Mouse (Mus musculus) hindbrain, embryonic 12.5 days (tissue): ENCODE data around the gene Olfr790. TPM values are rescaled to one million over a fixed set of nuclear protein-coding genes. Genes with fewer than 3 reads are reported as not detected.

Experiments used
- ATAC-seq: fragments of 200-750 bp; cut with Nextera tagmentation; 2 replicates; pipeline ENCODE4 v1.8.0; 2017; ENCODE audit warnings: moderate TSS enrichment; ENCODE audit not compliant: low FRiP score
- H3K27ac ChIP-seq: fragments of 300-500 bp; sonication (generic); 2 replicates; pipeline ENCODE4 v1.5.1; 2016; ENCODE audit warnings: mild to moderate bottlenecking
- H3K27me3 ChIP-seq: fragments of 300-500 bp; sonication (generic); 2 replicates; pipeline ENCODE4 v1.6.1; 2016; ENCODE audit warnings: mild to moderate bottlenecking
- H3K36me3 ChIP-seq: fragments of 300-500 bp; sonication (generic); 2 replicates; pipeline ENCODE4 v1.6.1; 2016; ENCODE audit warnings: mild to moderate bottlenecking
- H3K4me1 ChIP-seq: fragments of 300-500 bp; sonication (generic); 2 replicates; pipeline ENCODE4 v1.6.1; 2016
- H3K4me2 ChIP-seq: fragments of 300-500 bp; sonication (generic); replicated peaks from 2 replicates; pipeline ENCODE4 v1.6.1; 2016; ENCODE audit warnings: mild to moderate bottlenecking
- H3K4me3 ChIP-seq: fragments of 300-500 bp; sonication (generic); 2 replicates; pipeline ENCODE4 v1.5.1; 2016; ENCODE audit warnings: mild to moderate bottlenecking
- H3K9ac ChIP-seq: fragments of 300-500 bp; sonication (generic); 2 replicates; pipeline ENCODE4 v1.6.1; 2016; ENCODE audit warnings: mild to moderate bottlenecking, moderate library complexity
- H3K9me3 ChIP-seq: fragments of 300-500 bp; sonication (generic); replicated peaks from 2 replicates; pipeline ENCODE4 v1.6.1; 2016; ENCODE audit warnings: mild to moderate bottlenecking
- WGBS: fragments of 180-500 bp; shearing (Covaris S2); methylation state at CpG from one replicate; pipeline ENCODE4 v1.1.7; 2016; 5-methylcytosine and 5-hydroxymethylcytosine counted together
- polyA plus RNA-seq: library from polyadenylated mRNA; unstranded; fragments of >200 nt; fragmentation: Nextera tagmentation; extraction: Ambion mirVana; gene quantifications from 2 replicates; pipeline ENCODE4 v1.2.1, GENCODE M21; 2016

The Olfr790 gene
- not detected in 2 replicates for polyA plus RNA-seq

DNA sequence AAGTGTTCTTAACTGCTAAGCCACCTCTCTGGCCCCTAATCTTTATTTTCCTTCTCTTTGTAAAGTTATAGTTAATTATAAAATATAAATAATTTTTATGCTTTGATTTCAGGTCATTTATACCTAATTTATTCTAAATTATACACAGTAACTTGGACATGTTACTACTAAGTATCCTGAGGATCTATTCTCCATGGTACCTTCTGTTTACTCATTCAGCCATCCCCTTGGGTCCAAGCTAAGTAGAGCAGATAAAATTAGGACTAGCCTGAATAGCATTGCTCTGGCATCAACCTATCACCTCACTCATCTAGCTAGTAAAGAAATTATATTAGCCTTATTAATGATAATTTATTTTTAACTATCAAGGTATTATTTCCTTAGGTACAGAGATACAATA lies at the start of gene Olfr790:
Gene Olfr790 (plus strand): TSS at position 301 of the 400 bp plus-strand sequence.
- H3K4me3 ChIP-seq = no peak within 1 kb of the TSS
- H3K4me1 ChIP-seq = no peaks in the 10 kb centered on the region
- no peak within 1 kb of the TSS for H3K9ac ChIP-seq
- H3K9me3 ChIP-seq = no peaks in the 10 kb centered on the region
- H3K36me3 ChIP-seq = no peaks in the 10 kb centered on the region
- no peak within 1 kb of the TSS for H3K27ac ChIP-seq
- no peak within 1 kb of the TSS for H3K4me2 ChIP-seq
- no peak for ATAC-seq
- no peaks in the 10 kb centered on the region for H3K27me3 ChIP-seq

DNA sequence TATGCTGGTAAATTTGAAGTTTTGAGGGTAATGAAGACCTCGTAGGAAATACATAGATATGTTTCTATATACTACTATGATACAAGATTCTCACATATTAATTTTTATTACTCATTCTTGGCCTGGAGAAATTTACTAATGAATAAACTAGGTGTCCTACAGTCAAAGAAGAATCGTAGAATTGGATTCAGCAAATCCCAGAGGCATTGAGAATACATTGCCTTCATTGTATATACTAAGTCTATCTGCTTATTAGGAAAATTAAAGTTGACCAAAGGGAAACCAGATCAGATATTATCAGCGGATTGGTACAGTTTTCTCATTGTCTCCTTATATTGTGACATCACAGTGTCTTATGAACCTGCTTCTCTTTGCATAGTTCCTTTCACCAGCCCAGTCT lies 36.7 kb upstream of the Olfr790 start, which contains the start of gene Olfr787:
Gene Olfr787 (plus strand): TSS at position 301 of the 400 bp plus-strand sequence.
- Histone ChIP-seq H3K9me3 (no peaks in the 10 kb centered on the region), H3K4me1 (no peaks in the 10 kb centered on the region), H3K27me3 (no peaks in the 10 kb centered on the region), H3K27ac (no peak within 1 kb of the TSS), H3K4me3 (no peak within 1 kb of the TSS), H3K9ac (no peak within 1 kb of the TSS), H3K36me3 (no peaks in the 10 kb centered on the region), H3K4me2 (no peak within 1 kb of the TSS)
- no peak for ATAC-seq
- 87% methylated on average over 3 of the region's 3 CpGs for WGBS

DNA sequence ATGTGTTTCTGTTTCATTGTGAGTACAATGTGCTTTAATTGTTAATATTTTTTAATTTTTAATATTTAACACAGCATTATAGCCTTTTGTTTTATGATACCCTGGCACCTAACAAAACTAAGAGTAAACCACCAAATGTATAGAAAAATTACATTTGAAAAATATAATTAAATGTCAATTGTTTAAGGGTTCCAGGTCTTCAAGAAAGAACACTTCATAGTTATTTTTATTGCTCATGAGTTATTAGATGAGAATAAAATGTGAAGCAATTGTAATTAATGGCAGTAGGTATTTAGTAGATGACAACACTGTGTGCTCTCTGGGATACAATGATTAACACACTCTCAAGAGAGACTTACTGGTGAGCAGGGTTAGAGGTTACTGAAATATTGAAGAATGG lies 27.6 kb upstream of the Olfr790 start, which contains the start of gene Olfr788:
Gene Olfr788 (plus strand): TSS at position 301 of the 400 bp plus-strand sequence.
- ATAC-seq = no peak
- no peak within 1 kb of the TSS for H3K9ac ChIP-seq
- H3K4me2 ChIP-seq = no peak within 1 kb of the TSS
- H3K36me3 ChIP-seq = no peaks in the 10 kb centered on the region
- H3K9me3 ChIP-seq = no peaks in the 10 kb centered on the region
- H3K27me3 ChIP-seq = no peaks in the 10 kb centered on the region
- no peak within 1 kb of the TSS for H3K4me3 ChIP-seq
- H3K4me1 ChIP-seq = no peaks in the 10 kb centered on the region
- no peak within 1 kb of the TSS for H3K27ac ChIP-seq

DNA sequence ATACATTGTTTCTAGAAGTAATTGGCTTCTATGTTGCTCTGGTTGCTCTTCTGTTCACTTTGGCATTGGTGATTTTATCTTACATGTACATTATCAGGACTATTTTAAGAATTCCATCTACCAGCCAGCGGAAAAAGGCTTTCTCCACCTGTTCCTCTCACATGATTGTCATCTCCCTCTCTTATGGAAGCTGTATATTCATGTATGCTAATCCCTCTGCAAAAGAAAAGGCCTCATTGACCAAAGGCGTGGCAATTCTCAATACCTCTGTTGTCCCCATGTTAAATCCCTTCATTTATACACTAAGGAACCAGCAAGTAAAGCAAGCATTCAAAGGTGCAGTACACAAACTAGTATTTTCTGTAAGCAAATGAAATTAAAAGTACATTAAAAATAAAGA lies 25.0 kb upstream of the Olfr790 start:
- Histone ChIP-seq H3K9ac (no peak overlapping the region), H3K27me3 (no peaks in the 10 kb centered on the region), H3K4me1 (no peaks in the 10 kb centered on the region), H3K36me3 (no peaks in the 10 kb centered on the region), H3K27ac (no peak overlapping the region), H3K9me3 (no peaks in the 10 kb centered on the region), H3K4me3 (no peak overlapping the region), H3K4me2 (no peak overlapping the region)
- no peak for ATAC-seq
- 82% methylated on average over 2 of the region's 2 CpGs for WGBS

DNA sequence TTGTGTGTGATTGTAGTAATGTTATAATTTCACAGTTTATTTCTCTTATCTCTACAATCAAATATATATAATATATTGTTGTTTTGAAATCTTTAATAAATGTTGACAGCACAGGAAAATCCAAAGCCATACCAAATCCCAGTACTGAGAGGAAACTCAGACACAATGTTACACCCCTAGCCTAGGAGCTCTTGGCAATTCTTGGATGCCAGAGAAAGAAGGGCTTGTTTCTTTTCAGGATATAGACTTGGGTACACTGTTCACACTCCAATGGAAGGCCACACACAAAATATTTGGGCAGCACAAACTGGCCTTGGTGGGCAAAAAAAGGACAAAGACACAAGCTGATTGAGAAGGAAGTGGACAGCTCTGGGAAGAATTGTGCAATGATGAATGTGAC lies 24.6 kb upstream of the Olfr790 start:
- Histone ChIP-seq H3K9ac (no peak overlapping the region), H3K36me3 (no peaks in the 10 kb centered on the region), H3K27ac (no peak overlapping the region), H3K4me1 (no peaks in the 10 kb centered on the region), H3K4me2 (no peak overlapping the region), H3K9me3 (no peaks in the 10 kb centered on the region), H3K27me3 (no peaks in the 10 kb centered on the region), H3K4me3 (no peak overlapping the region)
- no peak for ATAC-seq

DNA sequence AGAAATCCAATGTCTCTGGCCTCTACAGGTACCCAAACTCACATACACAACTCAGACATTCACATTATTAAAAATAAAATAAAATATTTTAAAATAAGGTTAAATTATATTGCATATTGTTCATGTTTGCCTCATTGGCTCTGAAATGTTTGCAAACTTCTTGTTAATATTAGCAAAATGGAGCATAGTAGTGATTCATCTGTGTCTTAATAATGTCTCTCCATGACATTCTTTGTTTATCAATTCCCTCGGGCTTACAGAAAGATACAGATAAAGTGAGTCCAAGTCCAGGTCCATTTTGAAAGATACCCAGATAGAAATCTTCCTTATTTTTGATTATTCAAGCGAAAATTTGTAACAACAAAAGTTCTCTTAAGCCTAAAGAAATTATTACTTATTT lies 13.8 kb upstream of the Olfr790 start, which contains the start of gene Olfr789:
Gene Olfr789 (plus strand): TSS at position 301 of the 400 bp plus-strand sequence.
- Histone ChIP-seq H3K4me3 (no peak within 1 kb of the TSS), H3K36me3 (no peaks in the 10 kb centered on the region), H3K4me2 (no peak within 1 kb of the TSS), H3K4me1 (no peaks in the 10 kb centered on the region), H3K9ac (no peak within 1 kb of the TSS), H3K27me3 (no peaks in the 10 kb centered on the region), H3K9me3 (no peaks in the 10 kb centered on the region), H3K27ac (no peak within 1 kb of the TSS)
- no peak for ATAC-seq
- WGBS = 67% methylated on average over 2 of the region's 2 CpGs

DNA sequence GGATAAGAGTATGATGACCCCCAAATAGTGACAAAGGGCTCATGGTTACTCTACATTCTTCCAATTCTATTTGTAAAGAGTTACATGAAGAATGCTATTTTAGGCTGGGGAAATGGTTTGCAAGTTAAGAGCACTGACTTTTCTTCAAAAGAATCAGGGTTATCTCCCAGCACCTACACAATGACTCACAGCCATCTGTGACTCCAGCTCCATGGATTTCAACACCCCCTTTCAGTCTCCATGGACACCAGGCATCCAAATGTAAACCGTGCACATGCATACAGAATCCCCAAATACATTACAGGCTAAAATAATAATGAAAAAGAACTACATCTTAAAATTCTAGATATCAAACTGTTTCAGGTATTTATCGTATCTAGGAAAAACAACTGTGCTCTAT lies 8.2 kb upstream of the Olfr790 start:
- H3K27me3 ChIP-seq = no peaks in the 10 kb centered on the region
- no peaks in the 10 kb centered on the region for H3K36me3 ChIP-seq
- no peaks in the 10 kb centered on the region for H3K9me3 ChIP-seq
- H3K27ac ChIP-seq = no peak overlapping the region
- H3K9ac ChIP-seq = no peak overlapping the region
- H3K4me1 ChIP-seq = no peaks in the 10 kb centered on the region
- 84% methylated on average over 2 of the region's 2 CpGs for WGBS
- no peak overlapping the region for H3K4me2 ChIP-seq
- no peak for ATAC-seq
- H3K4me3 ChIP-seq = no peak overlapping the region

DNA sequence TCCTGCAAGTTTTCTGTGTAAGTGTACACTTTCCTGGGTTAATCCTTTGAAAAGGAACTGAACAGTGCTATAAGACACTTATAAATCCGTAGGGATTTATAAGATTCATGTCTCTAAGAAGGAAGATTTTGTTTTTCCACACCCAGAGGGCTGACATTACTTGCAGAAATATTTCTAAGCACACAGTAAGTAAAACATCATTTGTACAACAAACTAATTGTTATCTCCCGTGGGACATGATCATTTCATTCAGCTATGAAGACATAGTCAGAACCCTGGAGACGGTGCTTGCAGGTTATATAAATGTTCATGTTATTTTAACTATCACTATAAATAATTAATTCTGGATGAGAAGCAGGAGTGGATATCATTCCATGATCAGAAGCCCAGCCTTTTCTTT lies 23.2 kb downstream of the Olfr790 start, which contains the start of gene Olfr791:
Gene Olfr791 (plus strand): TSS at position 301 of the 400 bp plus-strand sequence.
- H3K27ac ChIP-seq = no peak within 1 kb of the TSS
- H3K9ac ChIP-seq = no peak within 1 kb of the TSS
- no peaks in the 10 kb centered on the region for H3K4me1 ChIP-seq
- no peak within 1 kb of the TSS for H3K4me3 ChIP-seq
- no peaks in the 10 kb centered on the region for H3K9me3 ChIP-seq
- WGBS = 75% methylated on average over 3 of the region's 3 CpGs
- H3K27me3 ChIP-seq = no peaks in the 10 kb centered on the region
- no peak within 1 kb of the TSS for H3K4me2 ChIP-seq
- no peaks in the 10 kb centered on the region for H3K36me3 ChIP-seq
- ATAC-seq = no peak

DNA sequence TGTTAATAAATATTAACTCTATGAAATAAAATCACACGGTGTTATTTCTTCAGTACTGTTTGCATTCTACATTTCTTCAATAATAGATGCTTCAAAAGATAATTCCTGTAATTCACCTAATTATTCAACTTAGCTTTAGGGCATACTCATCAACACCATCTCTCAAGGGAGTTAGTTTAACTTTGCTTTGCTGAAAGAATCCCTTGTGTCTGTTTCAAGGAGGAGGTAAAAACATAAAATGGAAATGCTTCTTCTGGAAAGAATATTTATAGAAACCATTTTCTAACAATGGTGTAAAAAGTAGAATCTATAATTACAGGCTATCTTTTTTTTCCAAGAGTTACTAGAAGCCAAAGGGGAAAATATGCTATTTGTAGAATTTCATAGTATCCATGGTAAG lies 40.6 kb downstream of the Olfr790 start, which contains the start of gene Olfr792:
Gene Olfr792 (plus strand): TSS at position 301 of the 400 bp plus-strand sequence.
- 75% methylated on average over 1 of the region's 1 CpGs for WGBS
- no peak for ATAC-seq
- Histone ChIP-seq H3K4me3 (no peak within 1 kb of the TSS), H3K4me1 (no peaks in the 10 kb centered on the region), H3K9me3 (peaks cover under 1% of the 10 kb centered on the region; the same call in 1 of the 2 replicates), H3K4me2 (no peak within 1 kb of the TSS), H3K27ac (no peak within 1 kb of the TSS), H3K36me3 (no peaks in the 10 kb centered on the region), H3K9ac (no peak within 1 kb of the TSS), H3K27me3 (no peaks in the 10 kb centered on the region)

DNA sequence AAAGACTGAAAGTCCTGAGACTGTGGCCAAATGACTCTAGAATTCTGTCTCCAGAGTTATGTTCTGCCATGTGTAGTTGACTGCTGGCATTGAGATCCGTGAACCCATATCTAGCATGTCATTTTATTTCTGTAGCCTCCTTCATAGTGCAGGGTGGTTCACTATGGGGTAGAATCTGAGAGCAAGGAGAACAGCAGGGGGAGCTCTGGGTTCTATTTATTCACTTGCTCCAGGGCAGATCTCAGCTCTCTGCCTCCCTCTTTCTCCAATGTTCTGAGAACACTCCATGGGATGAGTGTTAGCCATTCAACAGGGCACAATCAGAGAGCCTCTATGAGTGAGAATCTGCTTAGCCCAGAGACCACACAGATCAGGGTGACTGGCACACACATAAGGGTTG lies 51.1 kb downstream of the Olfr790 start:
- Histone ChIP-seq H3K36me3 (no peaks in the 10 kb centered on the region), H3K4me2 (no peak overlapping the region), H3K27ac (no peak overlapping the region), H3K9me3 (peaks cover 6% of the 10 kb centered on the region; the same call in 1 of the 2 replicates), H3K9ac (no peak overlapping the region), H3K4me3 (no peak overlapping the region), H3K27me3 (no peaks in the 10 kb centered on the region), H3K4me1 (no peaks in the 10 kb centered on the region)
- ATAC-seq = no peak
- 75% methylated on average over 1 of the region's 1 CpGs for WGBS

Other genes starting within 250 kb of the Olfr790 start
- gene Olfr776, start 239.4 kb upstream of the Olfr790 start, polyA plus RNA-seq = not detected in 2 replicates
- gene Olfr777, start 227.0 kb upstream of the Olfr790 start, polyA plus RNA-seq = not detected in 2 replicates
- not detected in 2 replicates for gene Olfr780, start 180.4 kb upstream of the Olfr790 start, polyA plus RNA-seq
- not detected in 2 replicates for gene Olfr781, start 169.6 kb upstream of the Olfr790 start, polyA plus RNA-seq
- gene Olfr782, start 149.6 kb upstream of the Olfr790 start, polyA plus RNA-seq = not detected in 2 replicates
- not detected in 2 replicates for gene Olfr784, start 114.4 kb upstream of the Olfr790 start, polyA plus RNA-seq
- not detected in 2 replicates for gene Olfr785, start 93.1 kb upstream of the Olfr790 start, polyA plus RNA-seq
- not detected in 2 replicates for gene Olfr786, start 71.2 kb upstream of the Olfr790 start, polyA plus RNA-seq
- gene Olfr787, start 36.6 kb upstream of the Olfr790 start, polyA plus RNA-seq = not detected in 2 replicates
- gene Olfr788, start 27.5 kb upstream of the Olfr790 start, polyA plus RNA-seq = not detected in 2 replicates
- gene Olfr789, start 13.7 kb upstream of the Olfr790 start, polyA plus RNA-seq = not detected in 2 replicates
- not detected in 2 replicates for gene Olfr791, start 23.3 kb downstream of the Olfr790 start, polyA plus RNA-seq
- not detected in 2 replicates for gene Olfr792, start 40.7 kb downstream of the Olfr790 start, polyA plus RNA-seq
- not detected in 2 replicates for gene Olfr794, start 69.2 kb downstream of the Olfr790 start, polyA plus RNA-seq
- not detected in 2 replicates for gene Olfr796, start 114.1 kb downstream of the Olfr790 start, polyA plus RNA-seq
- gene Olfr798, start 129.4 kb downstream of the Olfr790 start, polyA plus RNA-seq = not detected in 2 replicates
- not detected in 2 replicates for gene Olfr799, start 139.0 kb downstream of the Olfr790 start, polyA plus RNA-seq
- not detected in 2 replicates for gene Olfr800, start 159.2 kb downstream of the Olfr790 start, polyA plus RNA-seq
- not detected in 2 replicates for gene Olfr801, start 175.4 kb downstream of the Olfr790 start, polyA plus RNA-seq
- gene Olfr802, start 189.7 kb downstream of the Olfr790 start, polyA plus RNA-seq = 0.04 TPM in 1 of 2 replicates, not detected in the other
- gene Olfr803, start 195.8 kb downstream of the Olfr790 start, polyA plus RNA-seq = not detected in 2 replicates
- not detected in 2 replicates for gene Olfr804, start 204.7 kb downstream of the Olfr790 start, polyA plus RNA-seq
- not detected in 2 replicates for gene Olfr805, start 230.9 kb downstream of the Olfr790 start, polyA plus RNA-seq
- not detected in 2 replicates for gene Olfr806, start 243.4 kb downstream of the Olfr790 start, polyA plus RNA-seq